Mouse (Mus musculus): Measurements from ENCODE around the gene Rrnad1.

The Rrnad1 gene

GRCm38 (mm10) chr3:87949266-87949954, 18.9 kb upstream of the Rrnad1 start:
- no peak for DNase-seq (ENCODE audit: low spot score)

GRCm38 (mm10) chr3:87948378-87949265, 18.1 kb upstream of the Rrnad1 start, which contains the start of gene Crabp2:
Crabp2 (plus strand) TSS chr3:87948666.
- no peak for DNase-seq (ENCODE audit: low spot score)

GRCm38 (mm10) chr3:87947811-87948199, 17.3 kb upstream of the Rrnad1 start:
- no peak for DNase-seq (ENCODE audit: low spot score)

GRCm38 (mm10) chr3:87947056-87947810, 16.7 kb upstream of the Rrnad1 start:
- DNase-seq (ENCODE audit: low spot score) = no peak

GRCm38 (mm10) chr3:87946541-87946860, 16.0 kb upstream of the Rrnad1 start:
- DNase-seq (ENCODE audit: low spot score) = no peak

- DNase-seq (ENCODE audit: low spot score) = no peak
Measured at GRCm38 (mm10) chr3:87945781-87946540, 15.4 kb upstream of the Rrnad1 start.

- peak; percentile 44 for DNase-seq (ENCODE audit: low spot score)
Measured at GRCm38 (mm10) chr3:87944838-87945600, 14.5 kb upstream of the Rrnad1 start.

GRCm38 (mm10) chr3:87943586-87943985, 13.1 kb upstream of the Rrnad1 start:
- DNase-seq (ENCODE audit: low spot score) = no peak

GRCm38 (mm10) chr3:87942471-87942870, 12.0 kb upstream of the Rrnad1 start:
- DNase-seq (ENCODE audit: low spot score) = no peak

GRCm38 (mm10) chr3:87940611-87941010, 10.1 kb upstream of the Rrnad1 start:
- no peak for DNase-seq (ENCODE audit: low spot score)

GRCm38 (mm10) chr3:87935776-87936175, 5.3 kb upstream of the Rrnad1 start:
- DNase-seq (ENCODE audit: low spot score) = peak; percentile 90

- no peak for DNase-seq (ENCODE audit: low spot score)
Measured at GRCm38 (mm10) chr3:87935201-87935600, 4.7 kb upstream of the Rrnad1 start.

GRCm38 (mm10) chr3:87934501-87934900, 4.0 kb upstream of the Rrnad1 start:
- no peak for DNase-seq (ENCODE audit: low spot score)

GRCm38 (mm10) chr3:87934026-87934425, 3.5 kb upstream of the Rrnad1 start:
- DNase-seq (ENCODE audit: low spot score) = no peak

GRCm38 (mm10) chr3:87929341-87930077, 1.0 kb downstream of the Rrnad1 start:
- no peak for DNase-seq (ENCODE audit: low spot score)

- DNase-seq (ENCODE audit: low spot score) = no peak
Measured at GRCm38 (mm10) chr3:87927452-87927851, 3.1 kb downstream of the Rrnad1 start.

GRCm38 (mm10) chr3:87924996-87925395, 5.5 kb downstream of the Rrnad1 start:
- no peak for DNase-seq (ENCODE audit: low spot score)

GRCm38 (mm10) chr3:87920270-87920943, 10.1 kb downstream of the Rrnad1 start:
- no peak for DNase-seq (ENCODE audit: low spot score)

GRCm38 (mm10) chr3:87919336-87920108, 11.0 kb downstream of the Rrnad1 start, which contains the start of gene Mrpl24:
Mrpl24 (plus strand) TSS chr3:87919506.
- peak; percentile 77 for DNase-seq (ENCODE audit: low spot score)

All from urinary bladder, postnatal 14 days (tissue).